Mouse (Mus musculus): ENCODE measurements around the gene Anln. TPM values are rescaled to one million over a fixed set of nuclear protein-coding genes. Genes with fewer than 3 reads are reported as not detected.
A peak's percentile ranks its signal among the peaks of the same experiment; 100 is the strongest.

Anln gene
- polyA plus RNA-seq, 1 experiment from 2014 or later = 57.6 TPM

- Histone ChIP-seq H3K9ac (ENCODE audit: low read length) (no peak overlapping the region), H3K27me3 (ENCODE audit: control insufficient read depth, insufficient read depth, low read length) (no peaks in the 10 kb centered on the region), H3K9me3 (replicated peaks; ENCODE audit: control insufficient read depth, low read length) (no peaks in the 10 kb centered on the region), H3K4me2 (ENCODE audit: low read depth, low read length) (no peak overlapping the region), H3K4me1 (ENCODE audit: control insufficient read depth, insufficient read depth, low read length) (no peaks in the 10 kb centered on the region), H3K27ac (ENCODE audit: low read length) (no peak overlapping the region), H3K4me3 (replicated peaks; ENCODE audit: low read length) (no peak overlapping the region), H3K36me3 (ENCODE audit: control insufficient read depth, insufficient read depth, low read length) (no peaks in the 10 kb centered on the region)
- ATAC-seq (ENCODE audit: insufficient read depth, low FRiP score) = no peak
- WGBS = 67% methylated on average over 10 of the region's 10 CpGs
These were observed 35.2 kb upstream of the Anln start for GRCm38 (mm10) chr9:22424196-22424595.

GRCm38 (mm10) chr9:22423507-22423906 is 34.5 kb upstream of the Anln start:
- Histone ChIP-seq H3K4me2 (ENCODE audit: low read depth, low read length) (no peak overlapping the region), H3K27me3 (ENCODE audit: control insufficient read depth, insufficient read depth, low read length) (no peaks in the 10 kb centered on the region), H3K27ac (ENCODE audit: low read length) (no peak overlapping the region), H3K4me1 (ENCODE audit: control insufficient read depth, insufficient read depth, low read length) (no peaks in the 10 kb centered on the region), H3K4me3 (replicated peaks; ENCODE audit: low read length) (no peak overlapping the region), H3K36me3 (ENCODE audit: control insufficient read depth, insufficient read depth, low read length) (no peaks in the 10 kb centered on the region), H3K9ac (ENCODE audit: low read length) (no peak overlapping the region), H3K9me3 (replicated peaks; ENCODE audit: control insufficient read depth, low read length) (no peaks in the 10 kb centered on the region)
- WGBS = 58% methylated on average over 1 of the region's 1 CpGs
- no peak for ATAC-seq (ENCODE audit: insufficient read depth, low FRiP score)

DNA sequence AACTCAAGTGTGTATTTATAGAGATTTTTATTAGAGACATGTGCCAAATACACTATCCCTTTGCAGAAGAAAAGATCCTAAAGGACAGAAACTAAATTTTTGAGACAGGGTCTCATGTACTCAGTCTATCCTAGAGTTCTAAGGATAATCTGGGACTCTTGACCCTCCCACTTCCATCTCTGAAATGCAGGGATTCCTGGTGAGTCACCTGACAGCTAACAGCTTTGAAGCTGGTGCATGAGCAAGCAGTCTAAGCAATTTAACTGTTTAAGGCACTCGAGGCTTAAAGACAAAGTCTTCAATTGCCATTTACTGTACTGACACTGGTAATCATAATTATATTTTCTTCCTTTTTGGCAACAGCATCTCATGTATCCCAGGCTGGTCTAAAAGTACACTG is 33.6 kb upstream of the Anln start:
- no peaks in the 10 kb centered on the region for H3K4me1 ChIP-seq (ENCODE audit: control insufficient read depth, insufficient read depth, low read length)
- H3K27me3 ChIP-seq (ENCODE audit: control insufficient read depth, insufficient read depth, low read length) = no peaks in the 10 kb centered on the region
- H3K27ac ChIP-seq (ENCODE audit: low read length) = no peak overlapping the region
- ATAC-seq (ENCODE audit: insufficient read depth, low FRiP score) = no peak
- no peak overlapping the region for H3K9ac ChIP-seq (ENCODE audit: low read length)
- no peaks in the 10 kb centered on the region for H3K36me3 ChIP-seq (ENCODE audit: control insufficient read depth, insufficient read depth, low read length)
- no peak overlapping the region for H3K4me3 ChIP-seq (replicated peaks; ENCODE audit: low read length)
- no peaks in the 10 kb centered on the region for H3K9me3 ChIP-seq (replicated peaks; ENCODE audit: control insufficient read depth, low read length)
- no peak overlapping the region for H3K4me2 ChIP-seq (ENCODE audit: low read depth, low read length)
- WGBS = 55% methylated on average over 1 of the region's 1 CpGs

GRCm38 (mm10) chr9:22420491-22420890 is 31.5 kb upstream of the Anln start:
- H3K36me3 ChIP-seq (ENCODE audit: control insufficient read depth, insufficient read depth, low read length) = no peaks in the 10 kb centered on the region
- H3K9me3 ChIP-seq (replicated peaks; ENCODE audit: control insufficient read depth, low read length) = no peaks in the 10 kb centered on the region
- H3K9ac ChIP-seq (ENCODE audit: low read length) = no peak overlapping the region
- no peak for ATAC-seq (ENCODE audit: insufficient read depth, low FRiP score)
- no peaks in the 10 kb centered on the region; the same call in 1 of the 2 replicates for H3K27me3 ChIP-seq (ENCODE audit: control insufficient read depth, insufficient read depth, low read length)
- no peaks in the 10 kb centered on the region for H3K4me1 ChIP-seq (ENCODE audit: control insufficient read depth, insufficient read depth, low read length)
- H3K4me2 ChIP-seq (ENCODE audit: low read depth, low read length) = no peak overlapping the region
- H3K4me3 ChIP-seq (replicated peaks; ENCODE audit: low read length) = no peak overlapping the region
- no peak overlapping the region for H3K27ac ChIP-seq (ENCODE audit: low read length)
- 58% methylated on average over 7 of the region's 7 CpGs for WGBS

DNA sequence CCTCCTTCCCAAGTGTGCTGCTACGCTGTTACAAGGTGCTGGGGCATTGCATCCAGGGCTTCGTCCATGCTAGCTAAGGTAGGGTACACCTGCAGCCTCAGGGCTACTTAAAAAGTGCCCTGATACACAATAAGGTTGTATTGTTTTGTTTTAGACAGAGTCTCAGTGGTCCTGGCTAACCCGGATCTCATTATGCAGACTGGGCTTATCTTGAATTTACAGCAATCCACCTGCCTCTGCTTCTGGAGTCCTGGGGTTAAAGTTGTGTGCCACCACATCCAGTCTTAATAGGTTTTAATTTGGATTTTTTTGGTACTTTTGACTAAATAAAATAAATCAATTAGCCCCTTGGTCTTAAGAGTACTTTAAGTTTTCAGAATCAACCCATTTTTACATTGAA is 30.9 kb upstream of the Anln start:
- no peak overlapping the region for H3K9ac ChIP-seq (ENCODE audit: low read length)
- H3K4me2 ChIP-seq (ENCODE audit: low read depth, low read length) = no peak overlapping the region
- no peak for ATAC-seq (ENCODE audit: insufficient read depth, low FRiP score)
- H3K36me3 ChIP-seq (ENCODE audit: control insufficient read depth, insufficient read depth, low read length) = no peaks in the 10 kb centered on the region
- H3K4me1 ChIP-seq (ENCODE audit: control insufficient read depth, insufficient read depth, low read length) = no peaks in the 10 kb centered on the region
- no peak overlapping the region for H3K4me3 ChIP-seq (replicated peaks; ENCODE audit: low read length)
- H3K9me3 ChIP-seq (replicated peaks; ENCODE audit: control insufficient read depth, low read length) = no peaks in the 10 kb centered on the region
- no peak overlapping the region for H3K27ac ChIP-seq (ENCODE audit: low read length)
- no peaks in the 10 kb centered on the region; the same call in 1 of the 2 replicates for H3K27me3 ChIP-seq (ENCODE audit: control insufficient read depth, insufficient read depth, low read length)
- 83% methylated on average over 3 of the region's 3 CpGs for WGBS

GRCm38 (mm10) chr9:22417547-22417946 is 28.6 kb upstream of the Anln start:
- 43% methylated on average over 6 of the region's 6 CpGs for WGBS
- H3K36me3 ChIP-seq (ENCODE audit: control insufficient read depth, insufficient read depth, low read length) = no peaks in the 10 kb centered on the region

GRCm38 (mm10) chr9:22416187-22416586 is 27.2 kb upstream of the Anln start:
- no peak overlapping the region for H3K27ac ChIP-seq (ENCODE audit: low read length)
- H3K4me3 ChIP-seq (replicated peaks; ENCODE audit: low read length) = no peak overlapping the region
- H3K36me3 ChIP-seq (ENCODE audit: control insufficient read depth, insufficient read depth, low read length) = no peaks in the 10 kb centered on the region
- no peak for ATAC-seq (ENCODE audit: insufficient read depth, low FRiP score)
- no peak overlapping the region for H3K4me2 ChIP-seq (ENCODE audit: low read depth, low read length)
- no peak overlapping the region for H3K9ac ChIP-seq (ENCODE audit: low read length)
- H3K4me1 ChIP-seq (ENCODE audit: control insufficient read depth, insufficient read depth, low read length) = no peaks in the 10 kb centered on the region
- WGBS = 72% methylated on average over 3 of the region's 3 CpGs
- H3K9me3 ChIP-seq (replicated peaks; ENCODE audit: control insufficient read depth, low read length) = no peaks in the 10 kb centered on the region
- no peaks in the 10 kb centered on the region; the same call in 1 of the 2 replicates for H3K27me3 ChIP-seq (ENCODE audit: control insufficient read depth, insufficient read depth, low read length)

More at GRCm38 (mm10) chr9:22417547-22417946, 28.6 kb upstream of the Anln start:
- Histone ChIP-seq H3K9ac (ENCODE audit: low read length) (no peak overlapping the region), H3K27ac (ENCODE audit: low read length) (no peak overlapping the region), H3K27me3 (ENCODE audit: control insufficient read depth, insufficient read depth, low read length) (no peaks in the 10 kb centered on the region; the same call in 1 of the 2 replicates), H3K9me3 (replicated peaks; ENCODE audit: control insufficient read depth, low read length) (no peaks in the 10 kb centered on the region), H3K4me3 (replicated peaks; ENCODE audit: low read length) (no peak overlapping the region), H3K4me2 (ENCODE audit: low read depth, low read length) (no peak overlapping the region), H3K4me1 (ENCODE audit: control insufficient read depth, insufficient read depth, low read length) (no peaks in the 10 kb centered on the region)
- ATAC-seq (ENCODE audit: insufficient read depth, low FRiP score) = no peak

- Histone ChIP-seq H3K36me3 (ENCODE audit: control insufficient read depth, insufficient read depth, low read length) (no peaks in the 10 kb centered on the region), H3K9ac (ENCODE audit: low read length) (peak within 1 kb of the TSS; percentile 81), H3K4me1 (ENCODE audit: control insufficient read depth, insufficient read depth, low read length) (no peaks in the 10 kb centered on the region), H3K9me3 (replicated peaks; ENCODE audit: control insufficient read depth, low read length) (no peaks in the 10 kb centered on the region), H3K27ac (ENCODE audit: low read length) (no peak within 1 kb of the TSS), H3K27me3 (ENCODE audit: control insufficient read depth, insufficient read depth, low read length) (no peaks in the 10 kb centered on the region), H3K4me2 (ENCODE audit: low read depth, low read length) (peak within 1 kb of the TSS; percentile 91), H3K4me3 (replicated peaks; ENCODE audit: low read length) (peak within 1 kb of the TSS; percentile 64)
- under 1% methylated on average over 43 of the region's 43 CpGs for WGBS
- peak; percentile 99 for ATAC-seq (ENCODE audit: insufficient read depth, low FRiP score)
These were observed 22.2 kb upstream of the Anln start, which contains the start of gene 9530077C05Rik for GRCm38 (mm10) chr9:22411002-22411857. Gene 9530077C05Rik (plus strand): TSS chr9:22411513.

- WGBS = 63% methylated on average over 7 of the region's 7 CpGs
- Histone ChIP-seq H3K9ac (ENCODE audit: low read length) (no peak overlapping the region), H3K36me3 (ENCODE audit: control insufficient read depth, insufficient read depth, low read length) (no peaks in the 10 kb centered on the region), H3K4me3 (replicated peaks; ENCODE audit: low read length) (no peak overlapping the region), H3K4me2 (ENCODE audit: low read depth, low read length) (no peak overlapping the region), H3K27me3 (ENCODE audit: control insufficient read depth, insufficient read depth, low read length) (no peaks in the 10 kb centered on the region), H3K4me1 (ENCODE audit: control insufficient read depth, insufficient read depth, low read length) (no peaks in the 10 kb centered on the region), H3K27ac (ENCODE audit: low read length) (no peak overlapping the region), H3K9me3 (replicated peaks; ENCODE audit: control insufficient read depth, low read length) (no peaks in the 10 kb centered on the region)
- no peak for ATAC-seq (ENCODE audit: insufficient read depth, low FRiP score)
These were observed 20.5 kb upstream of the Anln start for GRCm38 (mm10) chr9:22409501-22409900.

All from stomach, embryonic 16.5 days (tissue).